Mouse (Mus musculus) naive thymus-derived CD4-positive, alpha-beta T cell, adult 5 months (primary cell): Measurements from ENCODE around the gene Slc39a10. TPM values are rescaled to one million over a fixed set of nuclear protein-coding genes. Genes with fewer than 3 reads are reported as not detected.

Experiments
- polyA plus RNA-seq: library from polyadenylated mRNA; unstranded; fragments of 100-300 nt; shearing (Covaris generic); gene quantifications from one replicate; pipeline ENCODE4 v1.2.1, GENCODE M21; 2017

Slc39a10 gene
- 9.4 TPM for polyA plus RNA-seq

GRCm38 (mm10) chr1:46892752-46893151, at the start of gene Slc39a10:
TSS of gene Slc39a10 (minus strand) at chr1:46892852.

